Mouse (Mus musculus): ENCODE measurements around the gene Heatr4.
A peak's percentile ranks its signal among the peaks of the same experiment; 100 is the strongest.

The Heatr4 gene

GRCm38 (mm10) chr12:83998341-83999107, 13.9 kb upstream of the Heatr4 start:
- DNase-seq (ENCODE audit: low read depth), result no peak

GRCm38 (mm10) chr12:83997221-83997620, 12.6 kb upstream of the Heatr4 start:
- DNase-seq (ENCODE audit: low read depth), result no peak

- no peak for DNase-seq (ENCODE audit: low read depth)
Observed at GRCm38 (mm10) chr12:83989378-83989777, 4.7 kb upstream of the Heatr4 start.

- no peak for DNase-seq (ENCODE audit: low read depth)
Observed at GRCm38 (mm10) chr12:83988483-83988882, 3.8 kb upstream of the Heatr4 start.

- DNase-seq (ENCODE audit: low read depth), result peak; percentile 95
Observed at GRCm38 (mm10) chr12:83987583-83988441, 3.2 kb upstream of the Heatr4 start, which contains the start of gene Acot2. Gene Acot2, plus strand, starts transcription at chr12:83987861.

GRCm38 (mm10) chr12:83987242-83987582, 2.6 kb upstream of the Heatr4 start:
- no peak for DNase-seq (ENCODE audit: low read depth)

- DNase-seq (ENCODE audit: low read depth), result no peak
Observed at GRCm38 (mm10) chr12:83981615-83982014, 3.0 kb downstream of the Heatr4 start.

GRCm38 (mm10) chr12:83978862-83979261, 5.8 kb downstream of the Heatr4 start:
- DNase-seq (ENCODE audit: low read depth), result no peak

- DNase-seq (ENCODE audit: low read depth), result peak; percentile 78
Observed at GRCm38 (mm10) chr12:83972117-83972516, 12.5 kb downstream of the Heatr4 start.

- DNase-seq (ENCODE audit: low read depth), result no peak
Observed at GRCm38 (mm10) chr12:83965235-83965634, 19.4 kb downstream of the Heatr4 start.

- no peak for DNase-seq (ENCODE audit: low read depth)
Observed at GRCm38 (mm10) chr12:83958278-83958677, 26.4 kb downstream of the Heatr4 start.

- no peak for DNase-seq (ENCODE audit: low read depth)
Observed at GRCm38 (mm10) chr12:83951711-83952575, 32.7 kb downstream of the Heatr4 start.

GRCm38 (mm10) chr12:83950840-83951701, 33.6 kb downstream of the Heatr4 start:
- peak; percentile 57 for DNase-seq (ENCODE audit: low read depth)

GRCm38 (mm10) chr12:83950493-83950839, 34.2 kb downstream of the Heatr4 start, which contains the start of gene Riox1:
Gene Riox1, plus strand, starts transcription at chr12:83950608.
- DNase-seq (ENCODE audit: low read depth), result peak; percentile 83

GRCm38 (mm10) chr12:83949776-83950492, 34.7 kb downstream of the Heatr4 start:
- DNase-seq (ENCODE audit: low read depth), result no peak

- no peak for DNase-seq (ENCODE audit: low read depth)
Observed at GRCm38 (mm10) chr12:83949043-83949442, 35.6 kb downstream of the Heatr4 start.

GRCm38 (mm10) chr12:83947260-83947811, 37.3 kb downstream of the Heatr4 start:
- DNase-seq (ENCODE audit: low read depth), result no peak

- no peak for DNase-seq (ENCODE audit: low read depth)
Observed at GRCm38 (mm10) chr12:83941938-83942337, 42.7 kb downstream of the Heatr4 start.

- no peak for DNase-seq (ENCODE audit: low read depth)
Observed at GRCm38 (mm10) chr12:83940031-83940430, 44.6 kb downstream of the Heatr4 start.

GRCm38 (mm10) chr12:83939332-83939731, 45.3 kb downstream of the Heatr4 start:
- no peak for DNase-seq (ENCODE audit: low read depth)

Measured in naive thymus-derived CD4-positive, alpha-beta T cell, adult 2 months (primary cell).